ENCODE assay signal across 8 mouse cellular contexts in genomic region chr11:70351868-70352267, GRCm38 (mm10). TPM values are rescaled to one million over a fixed set of nuclear protein-coding genes. Genes with fewer than 3 reads are reported as not detected.
DNase-seq lines count a peak whose midpoint lies in the region; ATAC-seq lines count a peak whose summit lies in the region.

TSS of gene Alox15 (minus strand) at chr11:70352031.

- peak within 1 kb of the TSS; percentile 64 for H3K4me2 ChIP-seq in limb, embryonic 11.5 days (ENCODE audit: low read depth, severe bottlenecking)
- peak within 1 kb of the TSS; percentile 62 for H3K4me2 ChIP-seq in midbrain, embryonic 16.5 days (ENCODE audit: low read length)

- WGBS in heart, embryonic 10.5 days: under 1% methylated on average over 19 of the region's 19 CpGs
- under 1% methylated on average over 19 of the region's 19 CpGs for WGBS in forebrain, embryonic 10.5 days
- under 1% methylated on average over 19 of the region's 19 CpGs for WGBS in limb, embryonic 11.5 days
- under 1% methylated on average over 19 of the region's 19 CpGs for WGBS in midbrain, embryonic 16.5 days

- no peak for DNase-seq in heart, embryonic 10.5 days (ENCODE audit: low spot score)
- DNase-seq in heart, adult 8-10 months (ENCODE audit: low spot score): no peak
- no peak for DNase-seq in forebrain, embryonic 10.5 days (ENCODE audit: extremely low spot score, low spot score)
- DNase-seq in limb, embryonic 11.5 days (ENCODE audit: low spot score): peak; percentile 39
- DNase-seq in layer of hippocampus, adult 11-12 months (ENCODE audit: low spot score): no peak
- no peak for DNase-seq in cerebellum, postnatal 4 days (ENCODE audit: low spot score in 2 of 2)
- no peak for DNase-seq in layer of hippocampus, postnatal 36 days

- H3K9me3 ChIP-seq in heart, embryonic 10.5 days: no peaks in the 10 kb centered on the region
- H3K9me3 ChIP-seq in forebrain, embryonic 10.5 days: no peaks in the 10 kb centered on the region; the same call in 1 of the 2 replicates
- H3K9me3 ChIP-seq in limb, embryonic 11.5 days (ENCODE audit: control insufficient read depth, low read length): no peaks in the 10 kb centered on the region
- no peaks in the 10 kb centered on the region for H3K9me3 ChIP-seq in midbrain, embryonic 16.5 days (replicated peaks; ENCODE audit: control insufficient read depth, low read length, poor library complexity, severe bottlenecking)

- H3K27me3 ChIP-seq in heart, embryonic 10.5 days (ENCODE audit: insufficient read depth, poor library complexity, severe bottlenecking): peaks cover 67% of the 10 kb centered on the region
- H3K27me3 ChIP-seq in forebrain, embryonic 10.5 days (ENCODE audit: poor library complexity, severe bottlenecking): peaks cover 65% of the 10 kb centered on the region
- peaks cover 38% of the 10 kb centered on the region for H3K27me3 ChIP-seq in limb, embryonic 11.5 days (ENCODE audit: control insufficient read depth, insufficient read depth, low read length)
- peaks cover 22% of the 10 kb centered on the region for H3K27me3 ChIP-seq in midbrain, embryonic 16.5 days (ENCODE audit: control insufficient read depth, insufficient read depth, low read depth, low read length)

- peaks cover 11% of the 10 kb centered on the region; the same call in 1 of the 2 replicates for H3K4me1 ChIP-seq in heart, embryonic 10.5 days
- peaks cover 20% of the 10 kb centered on the region for H3K4me1 ChIP-seq in forebrain, embryonic 10.5 days
- no peaks in the 10 kb centered on the region for H3K4me1 ChIP-seq in limb, embryonic 11.5 days (ENCODE audit: control insufficient read depth, insufficient read depth, low read length)
- peaks cover 6% of the 10 kb centered on the region for H3K4me1 ChIP-seq in midbrain, embryonic 16.5 days (ENCODE audit: control insufficient read depth, insufficient read depth, low read length)

- H3K27ac ChIP-seq in heart, embryonic 10.5 days: no peak within 1 kb of the TSS
- H3K27ac ChIP-seq in forebrain, embryonic 10.5 days: no peak within 1 kb of the TSS
- no peak within 1 kb of the TSS for H3K27ac ChIP-seq in limb, embryonic 11.5 days (replicated peaks; ENCODE audit: low read depth, low read length)
- no peak within 1 kb of the TSS for H3K27ac ChIP-seq in midbrain, embryonic 16.5 days (ENCODE audit: low read length)

- H3K4me3 ChIP-seq in heart, embryonic 10.5 days: peak within 1 kb of the TSS; percentile 58
- H3K4me3 ChIP-seq in forebrain, embryonic 10.5 days: peak within 1 kb of the TSS; percentile 53
- H3K4me3 ChIP-seq in limb, embryonic 11.5 days (ENCODE audit: low read depth, low read length): peak within 1 kb of the TSS; percentile 23
- H3K4me3 ChIP-seq in midbrain, embryonic 16.5 days (ENCODE audit: low read depth, low read length): peak within 1 kb of the TSS; percentile 28

- H3K9ac ChIP-seq in limb, embryonic 11.5 days (ENCODE audit: low read length): no peak within 1 kb of the TSS
- H3K9ac ChIP-seq in midbrain, embryonic 16.5 days (ENCODE audit: low read depth, low read length): no peak within 1 kb of the TSS; the same call in 1 of the 2 replicates

- H3K36me3 ChIP-seq in heart, embryonic 10.5 days: no peaks in the 10 kb centered on the region
- H3K36me3 ChIP-seq in forebrain, embryonic 10.5 days (replicated peaks): no peaks in the 10 kb centered on the region
- H3K36me3 ChIP-seq in limb, embryonic 11.5 days (ENCODE audit: control insufficient read depth, insufficient read depth, low read length): no peaks in the 10 kb centered on the region
- H3K36me3 ChIP-seq in midbrain, embryonic 16.5 days (ENCODE audit: control insufficient read depth, insufficient read depth, low read length): no peaks in the 10 kb centered on the region

- ATAC-seq in limb, embryonic 11.5 days (ENCODE audit: insufficient number of reproducible peaks, low FRiP score, low TSS enrichment, low read depth): no peak
- no peak for ATAC-seq in midbrain, embryonic 16.5 days

RNA-seq across cellular contexts. Expression of gene Alox15, which starts in this region (rescaled TPM):
- polyA plus RNA-seq in heart, embryonic 10.5 days (2016; fragmentation: Nextera tagmentation; extraction: Ambion mirVana): 0.13 and 0.14 TPM in 2 replicates
- 10 to 100 TPM in 1 of 4 experiments, 1 to 10 TPM in 1, under 1 TPM in 2; 0.25 to 79.7 (median 1.2) TPM for total RNA-seq in heart, adult 8-10 months (2022)
- polyA plus RNA-seq in forebrain, embryonic 10.5 days (2016; fragmentation: Nextera tagmentation; extraction: Ambion mirVana): 0.10 and 0.29 TPM in 2 replicates
- 0.20 TPM in 1 of 2 replicates, not detected in the other for polyA plus RNA-seq in limb, embryonic 11.5 days (2014; fragmentation: Nextera tagmentation; extraction: Ambion mirVana)
- 0.09 and 0.18 TPM in 2 replicates for polyA plus RNA-seq in midbrain, embryonic 16.5 days (2015; fragmentation: Nextera tagmentation; extraction: Ambion mirVana)
- total RNA-seq in layer of hippocampus, postnatal 36 days (2021): not detected

Comparison
In these comparisons a context has a peak if more than half of its experiments do, and no peak if none do; other contexts are left out.
1. Peak in DNase-seq, H3K4me3 ChIP-seq and H3K4me2 ChIP-seq in limb, embryonic 11.5 days; RNA of the gene not detected or under 1 TPM.